Mouse (Mus musculus) heart, embryonic 12.5 days (tissue): ENCODE measurements around the gene C2cd4a. TPM values are rescaled to one million over a fixed set of nuclear protein-coding genes. Genes with fewer than 3 reads are reported as not detected.

Experiments used
- ATAC-seq: fragments of 200-750 bp; cut with Nextera tagmentation; 2 replicates; pipeline ENCODE4 v1.8.0; 2017; ENCODE audit warnings: moderate TSS enrichment, moderate library complexity; ENCODE audit not compliant: insufficient number of reproducible peaks, low FRiP score
- H3K27ac ChIP-seq: fragments of 300-500 bp; sonication (generic); 2 replicates; pipeline ENCODE4 v1.5.1; 2016; ENCODE audit warnings: mild to moderate bottlenecking, moderate library complexity; ENCODE audit not compliant: poor library complexity, severe bottlenecking
- H3K27me3 ChIP-seq: fragments of 300-500 bp; sonication (generic); replicated peaks from 2 replicates; pipeline ENCODE4 v1.6.1; 2016; ENCODE audit warnings: mild to moderate bottlenecking, moderate library complexity
- H3K36me3 ChIP-seq: fragments of 300-500 bp; sonication (generic); 2 replicates; pipeline ENCODE4 v1.6.1; 2016; ENCODE audit warnings: mild to moderate bottlenecking, moderate library complexity
- H3K4me1 ChIP-seq: fragments of 300-500 bp; sonication (generic); replicated peaks from 2 replicates; pipeline ENCODE4 v1.6.1; 2016; ENCODE audit warnings: mild to moderate bottlenecking
- H3K4me2 ChIP-seq: fragments of 300-500 bp; sonication (generic); 2 replicates; pipeline ENCODE4 v1.6.1; 2016; ENCODE audit warnings: mild to moderate bottlenecking, moderate library complexity
- H3K4me3 ChIP-seq: fragments of 300-500 bp; sonication (generic); 2 replicates; pipeline ENCODE4 v1.5.1; 2016; ENCODE audit warnings: mild to moderate bottlenecking
- H3K9ac ChIP-seq: fragments of 300-500 bp; sonication (generic); 2 replicates; pipeline ENCODE4 v1.6.1; 2016; ENCODE audit warnings: mild to moderate bottlenecking, moderate library complexity
- H3K9me3 ChIP-seq: fragments of 300-500 bp; sonication (generic); replicated peaks from 2 replicates; pipeline ENCODE4 v1.6.1; 2016; ENCODE audit warnings: mild to moderate bottlenecking, moderate library complexity
- WGBS: fragments of 180-500 bp; shearing (Covaris S2); methylation state at CpG from one replicate; pipeline ENCODE4 v1.1.7; 2016; 5-methylcytosine and 5-hydroxymethylcytosine counted together
- polyA plus RNA-seq: library from polyadenylated mRNA; unstranded; fragments of >200 nt; fragmentation: Nextera tagmentation; extraction: Ambion mirVana; gene quantifications from 2 replicates; pipeline ENCODE4 v1.2.1, GENCODE M21; 2016

C2cd4a gene
- polyA plus RNA-seq, 1 experiment from 2014 or later: 0.28 TPM

- 81% methylated on average over 5 of the region's 5 CpGs for WGBS
These were observed 2.4 kb upstream of the C2cd4a start for GRCm38 (mm10) chr9:67834535-67834934.

GRCm38 (mm10) chr9:67831359-67832045 is 628 bp downstream of the C2cd4a start:
- Histone ChIP-seq H3K27ac (no peak overlapping the region), H3K9me3 (peaks cover 2% of the 10 kb centered on the region; the same call in 1 of the 2 replicates), H3K9ac (peak overlapping the region; percentile 77), H3K4me1 (peaks cover 9% of the 10 kb centered on the region), H3K36me3 (no peaks in the 10 kb centered on the region), H3K27me3 (peaks cover 43% of the 10 kb centered on the region), H3K4me2 (peak overlapping the region; percentile 99), H3K4me3 (peak overlapping the region; percentile 75)
- under 1% methylated on average over 57 of the region's 57 CpGs for WGBS
- 0 out of 2 replicates have a peak, but pooled peaks have one; percentile 17 for ATAC-seq

More at GRCm38 (mm10) chr9:67834535-67834934, 2.4 kb upstream of the C2cd4a start:
- Histone ChIP-seq H3K9ac (no peak overlapping the region), H3K4me3 (no peak overlapping the region), H3K36me3 (no peaks in the 10 kb centered on the region), H3K9me3 (peaks cover 2% of the 10 kb centered on the region; the same call in 1 of the 2 replicates), H3K27me3 (peaks cover 33% of the 10 kb centered on the region), H3K4me2 (no peak overlapping the region), H3K27ac (no peak overlapping the region), H3K4me1 (peaks cover 9% of the 10 kb centered on the region)
- no peak for ATAC-seq

GRCm38 (mm10) chr9:67830411-67831358 is 1.4 kb downstream of the C2cd4a start:
- peak; percentile 77 for ATAC-seq
- peak overlapping the region; percentile 75 for H3K4me3 ChIP-seq
- no peak overlapping the region; the same call in 1 of the 2 replicates for H3K27ac ChIP-seq
- WGBS: 2% methylated on average over 80 of the region's 84 CpGs
- H3K4me1 ChIP-seq: peaks cover 9% of the 10 kb centered on the region
- H3K9me3 ChIP-seq: peaks cover 2% of the 10 kb centered on the region; the same call in 1 of the 2 replicates
- H3K27me3 ChIP-seq: peaks cover 43% of the 10 kb centered on the region
- peak overlapping the region; percentile 77 for H3K9ac ChIP-seq
- H3K4me2 ChIP-seq: peak overlapping the region; percentile 99
- no peaks in the 10 kb centered on the region for H3K36me3 ChIP-seq

GRCm38 (mm10) chr9:67828182-67828581 is 3.9 kb downstream of the C2cd4a start:
- WGBS: 12% methylated on average over 3 of the region's 3 CpGs
- Histone ChIP-seq H3K9ac (no peak overlapping the region), H3K27ac (no peak overlapping the region), H3K27me3 (peaks cover 38% of the 10 kb centered on the region), H3K4me1 (peaks cover 13% of the 10 kb centered on the region), H3K9me3 (peaks cover 5% of the 10 kb centered on the region; the same call in 1 of the 2 replicates), H3K36me3 (no peaks in the 10 kb centered on the region), H3K4me2 (no peak overlapping the region), H3K4me3 (no peak overlapping the region)
- ATAC-seq: no peak

- 86% methylated on average over 7 of the region's 7 CpGs for WGBS
These were observed 6.6 kb downstream of the C2cd4a start for GRCm38 (mm10) chr9:67825527-67825926.

GRCm38 (mm10) chr9:67823131-67823530 is 9.0 kb downstream of the C2cd4a start:
- Histone ChIP-seq H3K36me3 (no peaks in the 10 kb centered on the region), H3K9ac (no peak overlapping the region), H3K4me3 (no peak overlapping the region), H3K27me3 (no peaks in the 10 kb centered on the region), H3K4me2 (no peak overlapping the region), H3K27ac (no peak overlapping the region), H3K4me1 (peaks cover 16% of the 10 kb centered on the region), H3K9me3 (peaks cover 5% of the 10 kb centered on the region; the same call in 1 of the 2 replicates)
- 47% methylated on average over 5 of the region's 5 CpGs for WGBS
- no peak for ATAC-seq

More at GRCm38 (mm10) chr9:67825527-67825926, 6.6 kb downstream of the C2cd4a start:
- Histone ChIP-seq H3K27ac (no peak overlapping the region), H3K4me2 (no peak overlapping the region), H3K4me1 (0 out of 2 replicates have a peak, but pooled peaks cover 6% of the 10 kb centered on the region), H3K4me3 (no peak overlapping the region), H3K9me3 (peaks cover 5% of the 10 kb centered on the region; the same call in 1 of the 2 replicates), H3K9ac (no peak overlapping the region), H3K27me3 (peaks cover 20% of the 10 kb centered on the region), H3K36me3 (no peaks in the 10 kb centered on the region)
- ATAC-seq: no peak

GRCm38 (mm10) chr9:67818668-67818950 is 13.5 kb downstream of the C2cd4a start:
- ATAC-seq: no peak
- no peaks in the 10 kb centered on the region for H3K27me3 ChIP-seq
- 42% methylated on average over 4 of the region's 4 CpGs for WGBS
- no peak overlapping the region for H3K4me3 ChIP-seq
- peak overlapping the region; percentile 33 for H3K4me2 ChIP-seq
- H3K9ac ChIP-seq: no peak overlapping the region
- H3K27ac ChIP-seq: peak overlapping the region; percentile 87
- no peaks in the 10 kb centered on the region for H3K9me3 ChIP-seq
- peaks cover 41% of the 10 kb centered on the region for H3K4me1 ChIP-seq
- H3K36me3 ChIP-seq: no peaks in the 10 kb centered on the region

GRCm38 (mm10) chr9:67817898-67818667 is 14.0 kb downstream of the C2cd4a start:
- ATAC-seq: peak; percentile 68
- H3K9ac ChIP-seq: no peak overlapping the region
- H3K4me1 ChIP-seq: peaks cover 38% of the 10 kb centered on the region
- H3K9me3 ChIP-seq: no peaks in the 10 kb centered on the region
- no peaks in the 10 kb centered on the region for H3K27me3 ChIP-seq
- peak overlapping the region; percentile 87 for H3K27ac ChIP-seq
- H3K36me3 ChIP-seq: no peaks in the 10 kb centered on the region
- H3K4me2 ChIP-seq: peak overlapping the region; percentile 33
- H3K4me3 ChIP-seq: no peak overlapping the region
- WGBS: 18% methylated on average over 10 of the region's 10 CpGs

- Histone ChIP-seq H3K4me1 (peaks cover 37% of the 10 kb centered on the region), H3K9ac (no peak overlapping the region), H3K27me3 (no peaks in the 10 kb centered on the region), H3K36me3 (no peaks in the 10 kb centered on the region), H3K4me2 (no peak overlapping the region), H3K27ac (no peak overlapping the region), H3K4me3 (no peak overlapping the region), H3K9me3 (no peaks in the 10 kb centered on the region)
- 75% methylated on average over 2 of the region's 2 CpGs for WGBS
- no peak for ATAC-seq
These were observed 15.8 kb downstream of the C2cd4a start for GRCm38 (mm10) chr9:67816172-67816928.

GRCm38 (mm10) chr9:67813665-67814337 is 18.3 kb downstream of the C2cd4a start:
- WGBS: 10% methylated on average over 8 of the region's 8 CpGs
- ATAC-seq: no peak

More at GRCm38 (mm10) chr9:67813665-67814337, 18.3 kb downstream of the C2cd4a start:
- Histone ChIP-seq H3K9ac (no peak overlapping the region), H3K4me2 (peak overlapping the region; percentile 11; the same call in 1 of the 2 replicates), H3K27me3 (no peaks in the 10 kb centered on the region), H3K9me3 (no peaks in the 10 kb centered on the region), H3K4me1 (peaks cover 39% of the 10 kb centered on the region), H3K36me3 (no peaks in the 10 kb centered on the region), H3K27ac (peak overlapping the region; percentile 65), H3K4me3 (no peak overlapping the region)
